Mouse (Mus musculus) megakaryocyte progenitor cell, adult 5-6 weeks (primary cell): ENCODE results near the gene Zfp82. TPM values are rescaled to one million over a fixed set of nuclear protein-coding genes. Genes with fewer than 3 reads are reported as not detected.

ENCODE experiments used
- total RNA-seq, 2 experiments: library from RNA; stranded (forward) in 1 of 2; stranded (reverse) in 1 of 2; fragments of 157-497, 149-512 nt in 1 of 2; fragments of 200-1000 nt in 1 of 2; gene quantifications; 2 replicates each; pipeline versions ENCODE4 v1.2.3 to v1.2.4; 2015 to 2017

Zfp82 gene
- total RNA-seq, 2 experiments from 2014 or later, result 4.9 TPM

Other genes with a start within 250 kb of the Zfp82 start
- gene Zfp940, start 219.2 kb downstream of the Zfp82 start, total RNA-seq (2015), result 3.3 TPM in 2 replicates
- 4.0 and 5.2 TPM in 2 replicates for gene Zfp940, start 219.2 kb downstream of the Zfp82 start, total RNA-seq (2017)
- 4.5 and 7.4 TPM in 2 replicates for gene Zfp420, start 212.9 kb downstream of the Zfp82 start, total RNA-seq (2015)
- 0.96 and 2.9 TPM in 2 replicates for gene Zfp420, start 212.9 kb downstream of the Zfp82 start, total RNA-seq (2017)
- 6.9 and 8.0 TPM in 2 replicates for gene Zfp27, start 166.3 kb downstream of the Zfp82 start, total RNA-seq (2015)
- 5.5 and 12.1 TPM in 2 replicates for gene Zfp27, start 166.3 kb downstream of the Zfp82 start, total RNA-seq (2017)
- gene Zfp383, start 164.7 kb downstream of the Zfp82 start, total RNA-seq (2015), result 0.95 and 1.1 TPM in 2 replicates
- gene Zfp383, start 164.7 kb downstream of the Zfp82 start, total RNA-seq (2017), result 1.00 and 1.0 TPM in 2 replicates
- 14.5 and 19.5 TPM in 2 replicates for gene Zfp74, start 118.8 kb downstream of the Zfp82 start, total RNA-seq (2015)
- gene Zfp74, start 118.8 kb downstream of the Zfp82 start, total RNA-seq (2017), result 7.2 and 8.0 TPM in 2 replicates
- 17.2 and 22.3 TPM in 2 replicates for gene Zfp568, start 88.9 kb downstream of the Zfp82 start, total RNA-seq (2015)
- 38.4 and 53.5 TPM in 2 replicates for gene Zfp568, start 88.9 kb downstream of the Zfp82 start, total RNA-seq (2017)
- 1.1 and 1.8 TPM in 2 replicates for gene Zfp14, start 21.5 kb downstream of the Zfp82 start, total RNA-seq (2015)
- gene Zfp14, start 21.5 kb downstream of the Zfp82 start, total RNA-seq (2017), result 1.2 and 2.1 TPM in 2 replicates
- not detected in 2 replicates for gene Gm26920, start 17.5 kb upstream of the Zfp82 start, total RNA-seq (2015)
- gene Gm26920, start 17.5 kb upstream of the Zfp82 start, total RNA-seq (2017), result not detected in 2 replicates
- 9.2 and 11.8 TPM in 2 replicates for gene Zfp566, start 17.6 kb upstream of the Zfp82 start, total RNA-seq (2015)
- 4.2 and 5.5 TPM in 2 replicates for gene Zfp566, start 17.6 kb upstream of the Zfp82 start, total RNA-seq (2017)
- gene Zfp260, start 21.9 kb upstream of the Zfp82 start, total RNA-seq (2015), result 33.1 and 34.6 TPM in 2 replicates
- 26.4 and 35.4 TPM in 2 replicates for gene Zfp260, start 21.9 kb upstream of the Zfp82 start, total RNA-seq (2017)
- gene Zfp382, start 49.0 kb upstream of the Zfp82 start, total RNA-seq (2015), result 2.7 and 4.2 TPM in 2 replicates
- gene Zfp382, start 49.0 kb upstream of the Zfp82 start, total RNA-seq (2017), result 7.1 and 8.2 TPM in 2 replicates
- gene Zfp146, start 96.8 kb upstream of the Zfp82 start, total RNA-seq (2015), result 62.2 and 64.3 TPM in 2 replicates
- 88.0 and 101 TPM in 2 replicates for gene Zfp146, start 96.8 kb upstream of the Zfp82 start, total RNA-seq (2017)
- gene Cox7a1, start 111.2 kb upstream of the Zfp82 start, total RNA-seq (2015), result 0.98 TPM in 1 of 2 replicates, not detected in the other
- 3.3 and 7.0 TPM in 2 replicates for gene Cox7a1, start 111.2 kb upstream of the Zfp82 start, total RNA-seq (2017)
- gene Capns1, start 125.9 kb upstream of the Zfp82 start, total RNA-seq (2015), result 319 and 322 TPM in 2 replicates
- gene Capns1, start 125.9 kb upstream of the Zfp82 start, total RNA-seq (2017), result 165 and 206 TPM in 2 replicates
- 75.7 and 78.4 TPM in 2 replicates for gene Polr2i, start 159.0 kb upstream of the Zfp82 start, total RNA-seq (2015)
- gene Polr2i, start 159.0 kb upstream of the Zfp82 start, total RNA-seq (2017), result 60.6 and 69.9 TPM in 2 replicates
- gene Tbcb, start 159.4 kb upstream of the Zfp82 start, total RNA-seq (2015), result 95.9 and 112 TPM in 2 replicates
- 27.6 and 37.1 TPM in 2 replicates for gene Tbcb, start 159.4 kb upstream of the Zfp82 start, total RNA-seq (2017)
- gene Ovol3, start 162.8 kb upstream of the Zfp82 start, total RNA-seq (2015), result 0.32 TPM in 1 of 2 replicates, not detected in the other
- 0.12 TPM in 1 of 2 replicates, not detected in the other for gene Ovol3, start 162.8 kb upstream of the Zfp82 start, total RNA-seq (2017)
- 0.39 TPM in 1 of 2 replicates, not detected in the other for gene Thap8, start 207.2 kb upstream of the Zfp82 start, total RNA-seq (2015)
- 0.33 and 0.34 TPM in 2 replicates for gene Thap8, start 207.2 kb upstream of the Zfp82 start, total RNA-seq (2017)
- gene Wdr62, start 207.5 kb upstream of the Zfp82 start, total RNA-seq (2015), result 14.7 and 22.8 TPM in 2 replicates
- 7.8 and 11.5 TPM in 2 replicates for gene Wdr62, start 207.5 kb upstream of the Zfp82 start, total RNA-seq (2017)
- gene Clip3, start 218.8 kb upstream of the Zfp82 start, total RNA-seq (2015), result not detected in 2 replicates
- not detected in 2 replicates for gene Clip3, start 218.8 kb upstream of the Zfp82 start, total RNA-seq (2017)
- gene Alkbh6, start 235.8 kb upstream of the Zfp82 start, total RNA-seq (2015), result 17.8 and 21.9 TPM in 2 replicates
- 34.2 and 41.8 TPM in 2 replicates for gene Alkbh6, start 235.8 kb upstream of the Zfp82 start, total RNA-seq (2017)
- 0.24 and 0.25 TPM in 2 replicates for gene Syne4, start 241.9 kb upstream of the Zfp82 start, total RNA-seq (2015)
- 2.0 TPM in 1 of 2 replicates, not detected in the other for gene Syne4, start 241.9 kb upstream of the Zfp82 start, total RNA-seq (2017)
- gene E130208F15Rik, start 248.8 kb upstream of the Zfp82 start, total RNA-seq (2015), result 0.47 TPM in 1 of 2 replicates, not detected in the other
- gene E130208F15Rik, start 248.8 kb upstream of the Zfp82 start, total RNA-seq (2017), result 1.6 and 2.0 TPM in 2 replicates